Mouse (Mus musculus) thymus, postnatal 0 days (tissue): ENCODE measurements at regions not wholly inside any gene's neighbourhood (a gene's known extent, or its start where the extent isn't known, plus 50 kb on each side); places are given as distances from the start of the nearest gene placed in this dataset.

Experiments
- DNase-seq: peaks from one replicate; pipeline ENCODE4 v3.0.0-alpha.2; 2015; ENCODE audit warnings: low spot score

DNA sequence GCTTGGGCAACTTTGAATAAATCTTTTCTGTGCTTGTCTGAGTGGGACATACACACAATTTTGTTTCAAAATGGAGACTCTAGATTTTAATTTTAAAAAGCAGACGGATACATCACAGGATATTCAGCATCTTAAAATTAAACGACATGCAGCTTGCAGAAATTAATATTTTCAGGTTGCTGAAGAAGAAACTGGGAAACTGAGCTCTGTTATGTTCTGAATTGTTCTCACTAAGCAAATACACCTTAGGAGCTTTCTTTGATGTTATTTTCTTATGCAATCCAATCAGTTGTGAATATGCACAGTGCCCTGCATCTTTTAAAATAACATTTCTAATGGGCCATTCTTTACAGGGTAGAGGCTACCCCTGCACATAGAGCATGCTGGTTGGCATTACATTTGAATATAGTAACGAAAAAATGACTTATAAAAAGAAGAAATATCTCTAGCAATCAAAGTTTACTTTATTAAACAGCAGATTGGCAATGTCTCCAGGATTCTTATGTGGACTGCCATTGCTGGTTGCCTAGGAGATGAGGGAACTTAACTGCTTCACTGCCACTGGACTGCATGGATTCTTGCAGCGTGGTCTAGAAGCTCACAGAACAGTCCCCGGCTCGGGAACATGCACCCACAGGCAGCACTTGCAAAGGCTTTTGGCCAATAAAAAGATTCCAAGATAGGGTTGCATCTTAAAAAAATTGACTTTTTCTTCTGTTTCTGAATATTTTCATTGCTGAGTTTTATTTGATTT, 279.7 kb downstream of the Sox11 start:
- DNase-seq: no peak

DNA sequence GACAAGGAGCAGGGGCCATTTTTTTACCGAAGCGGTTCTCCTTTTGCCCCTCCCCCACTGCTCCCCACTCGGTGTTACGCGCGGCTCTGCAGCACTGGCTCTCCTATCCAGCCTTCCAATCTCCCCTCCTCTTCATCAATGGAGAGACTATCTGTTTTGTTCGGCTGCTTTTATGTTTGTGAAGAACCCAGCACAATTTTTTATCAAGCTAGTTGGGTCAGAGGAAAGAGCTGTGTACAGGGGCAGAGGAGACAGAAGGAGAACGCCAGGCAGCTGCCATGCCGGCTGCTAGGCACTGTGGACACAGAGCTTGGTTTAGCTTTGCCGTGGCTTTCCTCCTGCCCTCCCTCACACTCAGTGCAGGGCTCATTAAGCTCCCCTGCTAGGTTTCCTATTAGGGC, 280.3 kb downstream of the Sox11 start:
- DNase-seq: no peak

DNA sequence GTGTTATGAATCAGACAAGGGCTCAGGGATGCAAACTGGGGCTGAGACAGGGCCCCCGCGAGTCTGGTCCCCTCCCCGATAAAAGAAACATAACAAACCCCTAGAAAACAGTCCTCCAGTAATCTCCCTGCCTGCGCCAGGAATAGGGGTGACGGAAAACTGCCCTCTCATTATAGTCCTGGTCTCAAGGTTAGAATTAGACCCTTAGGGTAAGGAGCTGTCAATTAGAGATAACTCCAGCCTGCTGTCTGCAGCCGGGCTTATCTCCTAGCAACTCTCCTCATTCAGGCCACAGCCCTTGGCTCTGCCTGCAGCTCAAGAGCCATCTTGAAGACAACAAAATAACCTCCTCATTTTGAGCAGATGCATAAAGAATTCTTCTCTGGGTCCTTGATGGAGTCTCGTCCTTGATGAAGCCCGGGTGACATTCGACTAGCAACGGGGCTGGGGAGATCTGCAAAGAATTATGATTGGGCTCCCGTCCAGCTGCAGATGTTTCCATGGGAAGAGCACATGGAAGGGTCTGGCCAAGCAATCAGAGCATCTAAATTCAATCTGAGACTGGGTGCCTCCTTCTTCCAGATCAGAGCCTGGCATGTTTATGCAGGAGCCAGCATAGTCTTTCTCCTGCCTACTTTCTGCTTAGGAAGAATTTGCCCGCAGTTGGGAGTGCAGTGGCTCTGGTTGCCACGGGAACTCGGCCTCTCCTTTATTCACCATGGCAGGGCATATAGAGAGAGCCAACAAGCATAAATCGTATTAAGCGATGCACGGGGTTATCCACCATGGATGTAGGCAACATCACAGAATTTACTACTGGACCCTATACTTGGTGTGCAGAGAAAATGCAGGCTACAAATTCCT, 281.2 kb downstream of the Sox11 start:
- no peak for DNase-seq

DNA sequence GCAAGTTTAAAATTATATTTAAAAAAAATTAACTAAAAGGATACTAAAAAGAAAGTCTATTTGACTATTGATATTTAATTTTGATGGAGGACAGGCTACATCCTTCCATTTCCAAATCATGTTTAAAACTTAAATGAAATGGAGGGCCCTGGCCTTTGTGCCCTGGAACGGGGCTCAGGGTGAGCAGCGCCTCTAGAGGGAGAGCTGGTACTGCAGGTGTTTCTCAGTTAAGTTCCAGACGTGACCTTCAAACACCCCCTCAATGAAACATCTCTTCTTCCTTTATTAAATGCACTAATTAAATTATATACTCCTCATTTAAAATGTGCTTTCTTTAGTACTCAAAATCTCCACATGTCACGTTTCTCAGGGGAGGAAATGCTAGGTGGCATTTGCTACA, 282.5 kb downstream of the Sox11 start:
- DNase-seq: peak; percentile 9

DNA sequence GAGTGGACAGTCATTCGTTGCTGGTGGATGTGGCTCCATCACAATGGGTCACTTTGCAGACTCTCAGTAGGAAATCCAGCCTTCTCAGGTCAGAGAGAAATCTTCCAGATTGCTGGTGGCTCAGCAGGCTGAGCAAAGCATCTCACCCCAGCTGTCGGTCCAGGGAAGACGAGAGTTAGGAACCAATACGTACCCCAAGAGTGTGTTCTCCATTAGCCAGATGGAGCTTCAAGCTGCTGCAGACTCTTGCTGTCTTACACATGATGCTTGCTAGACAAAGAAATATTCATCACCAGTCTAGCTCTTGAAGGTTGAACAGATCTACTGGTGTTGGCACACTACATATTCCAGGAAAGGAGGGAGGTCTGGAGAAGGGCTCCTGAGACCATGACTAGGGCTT, 288.0 kb downstream of the Sox11 start:
- DNase-seq: no peak

DNA sequence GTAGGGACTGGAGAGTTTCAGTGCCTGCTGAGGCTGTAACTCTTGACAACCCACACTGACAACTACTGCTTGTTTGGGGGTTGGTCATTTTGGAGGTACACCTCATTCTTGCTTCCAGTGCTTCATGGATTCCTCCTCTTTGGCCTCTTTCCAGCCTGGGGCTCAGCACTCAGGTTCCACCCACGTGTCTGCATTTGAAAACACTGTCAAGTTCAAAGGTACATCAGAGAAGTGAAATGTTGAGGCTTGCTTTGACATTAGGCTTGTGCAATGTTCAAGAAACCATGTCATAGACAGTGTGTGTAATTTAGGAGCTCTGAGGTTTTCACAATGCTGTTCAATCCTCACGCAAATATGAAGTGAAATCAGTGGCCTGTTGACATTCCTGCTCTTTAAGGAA, 304.5 kb downstream of the Sox11 start:
- DNase-seq: no peak

DNA sequence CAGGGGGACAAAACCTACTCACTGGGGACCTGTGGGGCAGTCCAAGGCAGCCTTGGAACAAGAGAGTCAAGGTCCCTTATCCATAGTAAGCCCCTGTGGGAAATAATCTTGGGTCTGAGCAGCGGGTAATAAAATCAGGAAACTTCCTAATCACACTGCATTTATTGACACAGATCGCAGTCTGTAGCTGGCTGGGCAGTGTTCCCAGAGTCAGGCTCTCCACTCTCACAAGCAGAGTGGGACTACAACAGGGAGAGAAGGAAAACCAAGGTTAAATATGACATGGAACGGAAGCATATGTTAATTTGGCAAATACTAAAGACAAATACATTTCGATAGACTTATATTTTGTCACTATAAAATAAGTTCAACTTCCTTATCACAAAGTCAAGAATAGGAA, 322.6 kb downstream of the Sox11 start:
- no peak for DNase-seq

DNA sequence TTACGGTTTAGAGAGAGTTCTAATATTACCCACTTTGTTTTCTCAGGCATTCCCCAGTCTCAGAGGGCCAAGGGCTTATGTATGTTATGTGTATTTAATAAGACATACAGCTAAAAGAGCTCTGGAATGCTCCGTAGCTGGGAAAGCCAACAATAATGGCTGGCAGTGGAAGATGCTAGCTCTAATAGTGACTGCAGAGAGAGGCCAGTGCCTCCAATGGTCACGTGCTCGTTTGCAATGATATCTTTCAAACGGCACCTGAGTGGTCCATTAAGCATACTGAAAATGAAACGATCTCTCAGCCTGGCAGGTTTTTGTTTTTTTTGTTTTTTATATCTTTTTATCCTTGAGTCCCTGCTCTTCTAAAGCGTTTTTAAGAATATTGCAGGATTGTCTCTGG, 324.0 kb downstream of the Sox11 start:
- no peak for DNase-seq

DNA sequence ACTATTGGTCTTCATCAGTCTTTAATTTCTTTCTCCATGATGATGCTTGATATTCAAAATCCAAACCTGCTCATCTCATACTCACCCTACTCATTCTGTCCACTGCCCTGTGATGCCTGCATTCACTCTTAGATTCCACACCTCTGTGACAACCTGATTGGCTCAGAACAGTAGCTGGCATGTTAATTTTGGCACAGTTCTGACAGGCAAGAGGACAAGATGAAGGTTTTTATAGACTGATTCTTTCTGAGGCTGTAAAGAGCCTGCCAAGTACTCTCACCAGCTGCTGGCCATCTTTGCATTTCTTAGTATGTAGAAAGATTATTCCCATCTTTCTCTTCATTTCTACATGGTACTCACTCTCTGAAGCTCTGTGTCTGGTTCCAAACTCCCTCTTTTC, 343.1 kb downstream of the Sox11 start:
- DNase-seq: no peak

DNA sequence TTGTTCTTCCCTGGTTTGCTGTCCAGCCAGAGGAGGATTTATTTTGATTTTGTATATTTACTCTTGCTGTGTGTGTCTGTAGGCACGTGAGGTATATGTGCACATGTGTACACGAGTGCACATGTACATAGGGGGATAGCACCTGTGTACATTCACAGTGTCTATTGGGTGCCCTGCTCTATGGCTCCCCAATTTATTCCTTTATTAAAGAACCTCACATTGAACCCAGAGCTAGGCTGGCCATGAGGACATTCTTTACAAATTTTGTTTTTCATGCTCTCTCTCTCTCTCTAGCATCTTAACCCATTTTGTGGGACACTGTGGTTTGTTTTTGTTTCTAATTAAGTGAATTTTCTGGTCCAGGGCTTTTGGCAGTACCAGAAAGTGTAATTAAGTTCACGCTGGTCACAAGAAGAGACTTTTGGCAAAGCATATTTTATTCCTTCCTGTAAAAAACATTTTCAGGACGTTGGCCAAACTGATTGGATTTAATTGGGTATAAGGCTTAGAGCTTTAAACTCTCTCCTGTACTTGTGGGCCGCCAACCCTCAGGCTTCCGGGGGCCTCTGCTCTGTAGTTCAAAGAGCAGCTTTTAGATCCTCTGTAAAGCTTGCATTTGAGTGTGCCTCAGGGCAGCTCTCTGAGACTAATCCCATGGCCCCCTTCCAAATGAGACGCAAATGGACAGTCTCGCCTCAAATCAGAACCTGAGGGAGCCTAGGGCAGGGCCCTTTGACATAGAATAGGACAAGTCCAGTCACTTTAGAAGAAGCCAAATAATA, 365.9 kb downstream of the Sox11 start:
- no peak for DNase-seq

DNA sequence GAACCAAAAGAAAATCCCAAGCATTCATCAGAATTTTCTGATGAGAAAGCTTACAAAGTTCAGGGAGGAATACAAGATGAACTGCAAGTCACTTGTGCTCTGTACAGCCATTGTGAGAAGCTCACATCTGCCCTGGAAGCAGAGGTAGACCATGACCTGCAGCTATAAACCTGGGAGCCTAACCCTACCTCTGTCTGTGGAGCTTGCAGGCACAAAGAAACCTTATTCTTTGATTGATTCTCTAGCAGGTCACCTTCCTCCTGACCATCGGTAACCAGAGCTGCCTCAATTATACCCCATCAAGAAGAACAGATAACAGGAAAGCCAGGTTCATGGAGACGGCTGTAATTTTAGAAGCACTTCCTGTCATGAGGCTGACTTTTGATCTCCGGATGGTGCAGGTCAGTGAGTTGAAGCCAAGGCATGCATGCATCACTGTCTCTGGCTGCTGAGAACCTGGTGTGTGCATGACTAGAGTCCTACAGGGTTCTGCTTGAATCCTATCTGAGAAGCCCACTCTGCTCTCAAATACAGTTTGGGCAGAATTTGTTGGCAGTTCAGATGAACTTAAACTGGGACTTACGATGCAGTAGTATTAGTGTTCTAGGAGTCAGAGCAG, 369.8 kb downstream of the Sox11 start:
- DNase-seq: no peak

DNA sequence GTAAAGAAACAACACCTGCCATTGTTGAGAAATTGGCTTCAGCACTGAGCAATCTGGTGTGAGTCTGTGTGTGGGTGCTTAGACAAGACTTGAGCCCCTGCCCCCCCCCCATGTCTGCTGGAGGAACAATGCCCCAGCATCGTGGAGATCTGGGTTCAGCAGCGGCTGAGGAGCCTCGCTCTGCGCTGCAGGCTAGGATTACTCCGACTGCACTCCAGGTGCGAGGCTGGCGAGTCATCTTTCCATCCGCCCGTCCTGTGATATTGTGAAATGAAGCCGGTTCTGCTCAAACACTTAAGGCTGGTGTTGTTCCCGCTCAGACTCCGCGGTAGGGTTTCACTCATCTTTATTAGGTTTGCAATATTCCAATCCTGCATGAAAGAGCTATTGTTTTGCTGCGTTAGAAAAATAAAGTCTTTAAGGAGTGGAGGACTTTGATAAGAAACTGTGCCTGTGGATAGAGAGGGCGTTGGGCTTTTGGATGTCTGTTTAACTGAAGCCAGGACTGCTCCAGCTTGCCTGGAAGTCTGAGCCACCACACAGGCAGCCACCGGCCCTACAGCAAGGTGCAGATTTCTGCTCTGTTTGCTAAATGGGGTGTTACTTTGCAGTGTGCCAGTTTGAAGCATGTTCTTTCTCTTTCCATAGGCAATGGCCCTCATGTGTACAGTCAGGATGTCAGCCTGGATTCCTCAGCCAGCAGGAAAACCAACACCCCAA, 375.2 kb downstream of the Sox11 start:
- DNase-seq: no peak

DNA sequence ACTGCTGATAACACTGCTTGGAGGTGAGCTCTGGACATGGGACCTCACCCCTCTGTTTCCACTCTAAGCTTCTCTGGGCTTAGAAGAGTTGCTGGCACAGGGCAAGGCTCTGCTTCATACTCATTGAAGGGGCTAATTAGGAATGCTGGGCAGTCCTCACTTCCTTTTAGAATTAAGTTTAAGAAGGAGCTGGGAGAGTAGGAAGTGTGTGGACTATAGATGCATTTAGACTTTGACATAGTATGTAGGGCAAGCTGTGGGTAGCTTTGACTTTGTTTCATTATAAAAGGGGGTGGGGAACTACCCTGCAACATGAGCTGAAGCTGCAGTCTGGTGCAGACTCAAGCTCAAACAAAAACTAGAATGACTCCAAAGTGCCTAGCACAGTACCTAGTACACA, 378.5 kb downstream of the Sox11 start:
- no peak for DNase-seq

DNA sequence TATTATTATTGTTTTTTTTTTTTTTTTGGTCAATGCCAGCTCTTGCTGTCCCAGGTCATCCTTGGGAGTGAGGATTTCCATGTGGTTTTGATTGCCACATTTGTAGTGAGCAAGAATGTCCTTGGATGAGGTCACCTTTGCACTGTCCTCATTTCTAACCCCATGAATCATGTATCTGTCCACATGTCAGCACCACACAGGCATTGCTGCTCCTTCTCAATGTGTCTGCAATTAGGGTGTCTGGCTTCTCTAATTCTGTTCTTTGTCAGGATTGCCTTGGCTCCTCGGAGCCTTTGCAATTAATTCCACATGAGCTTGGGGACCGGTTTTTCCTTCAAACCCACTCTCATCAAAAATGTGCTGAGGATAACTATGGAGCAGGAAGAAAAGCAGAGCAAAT, 402.5 kb downstream of the Sox11 start:
- DNase-seq: no peak

DNA sequence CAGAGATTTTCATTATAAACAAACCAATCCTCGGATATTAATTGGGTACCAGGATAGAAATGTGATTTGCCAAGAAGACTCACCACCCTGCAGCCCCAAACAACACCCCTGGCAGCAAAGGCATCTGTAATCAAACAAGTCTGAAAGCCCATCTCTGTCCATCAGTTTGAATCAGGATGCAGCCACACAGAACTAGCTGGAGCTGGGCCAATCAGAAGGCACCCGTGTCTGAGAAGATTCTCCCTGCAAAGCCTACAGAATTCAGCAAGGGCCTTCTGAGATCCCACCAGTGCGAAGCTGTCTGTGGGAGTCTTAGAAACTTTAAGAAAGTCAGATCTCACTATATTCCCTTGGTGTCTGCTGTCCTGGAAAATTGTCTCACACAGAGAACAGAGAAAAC, 404.5 kb downstream of the Sox11 start:
- DNase-seq: no peak

DNA sequence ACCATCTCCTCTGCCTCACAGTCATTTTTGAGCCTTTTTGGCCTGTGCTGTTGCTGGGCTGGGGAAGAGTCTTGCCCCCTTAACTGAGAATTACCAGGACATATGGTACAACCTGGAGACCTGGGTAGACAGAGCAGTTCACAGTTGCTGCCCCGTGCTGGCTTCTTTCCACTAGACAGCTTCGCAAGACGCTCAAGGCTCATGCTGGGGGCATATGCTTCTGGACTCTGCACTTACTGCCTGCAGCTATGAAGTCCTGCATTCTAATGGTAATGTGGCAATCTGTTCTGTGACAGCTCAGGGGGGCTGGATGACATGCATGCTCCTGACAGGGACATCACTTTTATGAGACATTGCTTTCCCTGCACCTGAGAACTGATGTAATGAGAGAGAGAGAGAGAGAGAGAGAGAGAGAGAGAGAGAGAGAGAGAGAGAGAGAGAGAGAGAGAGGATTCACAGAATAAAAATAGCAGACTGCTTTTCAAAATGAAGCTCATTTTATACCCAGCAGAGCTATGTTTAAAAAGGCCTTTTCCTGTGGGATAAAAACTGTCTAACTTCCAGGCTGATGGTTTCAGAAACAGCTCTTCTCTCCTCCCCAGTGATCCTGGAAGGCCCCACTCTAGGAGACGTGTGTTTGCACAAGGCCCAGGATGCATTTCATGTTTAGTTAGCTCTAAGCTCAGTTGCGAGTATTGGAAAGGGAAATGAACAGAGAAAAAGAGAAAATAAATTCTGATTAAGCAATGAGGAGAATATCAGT, 405.5 kb downstream of the Sox11 start:
- no peak for DNase-seq

DNA sequence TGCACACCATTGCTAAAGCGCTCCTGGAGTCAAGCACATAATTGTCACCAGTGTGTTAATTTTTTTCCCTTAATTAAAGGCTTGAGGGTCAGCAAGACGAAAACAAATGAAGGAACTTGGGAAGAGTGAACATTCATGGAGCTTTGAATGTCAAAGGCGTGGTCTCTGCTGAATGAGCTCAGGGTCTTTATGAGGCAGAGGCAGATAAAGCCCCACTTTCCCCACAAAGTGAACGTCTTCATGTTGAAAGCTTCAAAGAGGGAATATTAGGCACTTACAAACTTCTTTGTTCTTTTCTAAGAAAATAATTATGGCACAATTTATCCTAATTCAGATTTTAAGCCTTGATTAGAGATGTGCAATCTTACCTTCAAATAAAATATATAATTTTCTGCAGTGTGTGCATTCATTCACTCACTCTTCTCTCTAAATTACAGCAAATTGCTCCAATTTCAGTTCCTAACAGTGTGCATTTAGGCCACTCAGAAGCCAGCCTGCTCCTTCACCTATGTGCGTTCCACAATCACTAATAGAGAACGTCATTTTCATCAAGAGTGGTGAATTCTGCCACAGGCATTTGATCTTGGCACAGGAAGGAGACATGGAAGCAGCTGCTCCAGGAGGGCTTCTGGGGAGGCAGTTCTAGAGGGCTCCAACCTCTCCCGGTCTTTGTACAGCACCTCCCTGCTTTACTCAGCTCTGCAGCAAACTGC, 412.1 kb downstream of the Sox11 start:
- no peak for DNase-seq

DNA sequence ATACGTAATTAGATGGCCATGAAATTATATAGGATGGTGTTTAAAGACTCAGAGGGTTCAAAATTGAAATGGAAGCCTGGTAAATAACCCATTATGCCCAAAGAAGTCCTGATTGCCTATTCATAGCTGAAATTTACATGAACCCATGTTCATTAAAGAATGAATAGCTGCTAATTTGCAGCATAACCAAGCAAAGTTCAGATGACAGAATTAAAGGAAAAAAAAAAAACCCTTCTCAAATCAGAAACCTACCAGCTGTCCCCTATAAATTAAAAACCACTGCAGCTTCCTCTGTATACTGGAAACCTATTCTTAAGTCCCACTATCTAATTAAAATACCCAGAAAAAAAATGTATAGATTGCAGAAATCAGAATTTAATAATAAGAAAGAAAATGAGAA, 436.2 kb downstream of the Sox11 start:
- no peak for DNase-seq

DNA sequence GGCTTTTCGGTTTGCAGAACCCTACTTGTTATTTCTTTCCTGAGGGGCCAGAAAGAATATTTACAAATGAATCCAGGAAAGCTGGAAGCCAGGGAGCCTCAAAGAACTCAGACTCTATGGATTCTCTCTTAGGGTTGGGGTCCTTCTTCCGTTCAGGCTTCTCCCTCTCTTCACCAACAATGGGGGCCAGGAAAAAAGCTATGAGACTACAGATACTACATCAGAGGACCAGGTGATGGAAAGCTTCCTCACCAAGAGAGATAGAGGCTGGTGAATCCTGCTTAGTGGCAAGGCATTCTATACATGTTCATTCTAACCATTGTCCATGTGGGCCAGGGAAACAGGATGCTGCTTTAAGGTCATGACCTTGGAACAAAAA, 434.9 kb downstream of the Cmpk2 start:
- no peak for DNase-seq
